Comparison of ENCODE assay signal across 18 mouse cellular contexts in the genomic region with DNA sequence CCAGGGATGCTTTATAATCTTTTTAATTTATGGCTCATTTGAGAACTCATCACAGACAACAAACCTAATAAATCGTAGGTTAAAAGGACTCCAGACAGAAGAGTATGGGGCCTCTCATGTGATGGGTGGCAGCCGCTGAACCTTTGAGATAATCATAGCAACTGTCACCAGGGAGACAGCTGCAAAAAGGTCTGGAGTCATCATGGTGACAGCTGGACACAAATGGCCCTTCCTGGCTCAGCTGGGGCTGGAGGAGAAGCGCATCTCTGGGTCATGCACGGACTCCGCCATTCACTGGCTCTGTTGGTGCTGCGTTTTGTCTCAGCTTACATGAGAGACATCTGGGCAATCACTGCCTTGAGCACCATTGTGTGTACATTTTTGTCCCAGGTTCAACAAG. TPM values are rescaled to one million over a fixed set of nuclear protein-coding genes. Genes with fewer than 3 reads are reported as not detected.
DNase-seq lines count a peak whose midpoint lies in the region; ATAC-seq and TF ChIP-seq lines count a peak whose summit lies in the region.
"Had no signal": no experiment of that assay in that cellular context is flagged by ENCODE, and none has a peak within 500 bp of the region (broad histone marks: within the 10 kb centered on the region; RNA-seq: fewer than 3 reads in every experiment).

No protein-coding gene starts in this region.

- intact Hi-C loops in heart, postnatal 10 days (cut with DNase I): no loop called here
- intact Hi-C loops in heart, adult 2 months (cut with DNase I): no loop called here

- H3K79me2 ChIP-seq in heart, adult 2 months (replicated peaks; ENCODE audit: control insufficient read depth, insufficient read depth, low read length): no peaks in the 10 kb centered on the region

- no peak overlapping the region for H3K9ac ChIP-seq in heart, adult 2 months (ENCODE audit: low read depth, low read length)
- H3K9ac ChIP-seq in midbrain, embryonic 11.5 days (ENCODE audit: low read length): no peak overlapping the region
- no peak overlapping the region for H3K9ac ChIP-seq in midbrain, embryonic 14.5 days (replicated peaks; ENCODE audit: low read length)
- no peak overlapping the region for H3K9ac ChIP-seq in hindbrain, embryonic 14.5 days
- no peak overlapping the region for H3K9ac ChIP-seq in neural tube, embryonic 14.5 days (replicated peaks; ENCODE audit: low read depth, low read length)
- H3K9ac ChIP-seq: midbrain, embryonic 12.5 days had no signal

- H3K4me1 ChIP-seq in heart, adult 2 months (ENCODE audit: control insufficient read depth, insufficient read depth, low read length): no peaks in the 10 kb centered on the region
- no peaks in the 10 kb centered on the region for H3K4me1 ChIP-seq in midbrain, embryonic 11.5 days (ENCODE audit: control insufficient read depth, insufficient read depth, low read length)
- no peaks in the 10 kb centered on the region for H3K4me1 ChIP-seq in midbrain, embryonic 14.5 days (ENCODE audit: control insufficient read depth, insufficient read depth, low read length)
- no peaks in the 10 kb centered on the region for H3K4me1 ChIP-seq in hindbrain, embryonic 14.5 days (replicated peaks; ENCODE audit: control insufficient read depth, insufficient read depth, low read length)
- H3K4me1 ChIP-seq in neural tube, embryonic 14.5 days (ENCODE audit: control insufficient read depth, insufficient read depth, low read length): no peaks in the 10 kb centered on the region
- H3K4me1 ChIP-seq: midbrain, embryonic 12.5 days had no signal

- no peaks in the 10 kb centered on the region for H3K36me3 ChIP-seq in heart, adult 2 months (ENCODE audit: control insufficient read depth, insufficient read depth, low read length)
- H3K36me3 ChIP-seq in midbrain, embryonic 11.5 days (ENCODE audit: control insufficient read depth, insufficient read depth, low read length): no peaks in the 10 kb centered on the region
- H3K36me3 ChIP-seq in midbrain, embryonic 14.5 days (ENCODE audit: control insufficient read depth, insufficient read depth, low read length): no peaks in the 10 kb centered on the region
- no peaks in the 10 kb centered on the region for H3K36me3 ChIP-seq in hindbrain, embryonic 14.5 days (replicated peaks; ENCODE audit: control insufficient read depth, insufficient read depth)
- H3K36me3 ChIP-seq in neural tube, embryonic 14.5 days (ENCODE audit: control insufficient read depth, insufficient read depth, low read length): no peaks in the 10 kb centered on the region
- H3K36me3 ChIP-seq: G1E; midbrain, embryonic 12.5 days had no signal

- peak; percentile 42; the same call in 1 of the 2 replicates for ATAC-seq in midbrain, embryonic 11.5 days (ENCODE audit: low FRiP score)
- ATAC-seq in midbrain, embryonic 14.5 days (ENCODE audit: low FRiP score, low TSS enrichment): no peak
- peak; percentile 14; the same call in 1 of the 2 replicates for ATAC-seq in hindbrain, embryonic 14.5 days (ENCODE audit: low FRiP score)
- ATAC-seq in neural tube, embryonic 14.5 days (ENCODE audit: low read depth): peak; percentile 36; the same call in 1 of the 2 replicates

- no peaks in the 10 kb centered on the region for H3K9me3 ChIP-seq in midbrain, embryonic 11.5 days (ENCODE audit: control insufficient read depth, low read length)
- H3K9me3 ChIP-seq in midbrain, embryonic 14.5 days (ENCODE audit: control insufficient read depth, low read length): no peaks in the 10 kb centered on the region
- H3K9me3 ChIP-seq in hindbrain, embryonic 14.5 days (ENCODE audit: control insufficient read depth, low read length): no peaks in the 10 kb centered on the region
- no peaks in the 10 kb centered on the region for H3K9me3 ChIP-seq in neural tube, embryonic 14.5 days (ENCODE audit: control insufficient read depth, low read length)
- H3K9me3 ChIP-seq: G1E; midbrain, embryonic 12.5 days had no signal

- WGBS in heart, adult 2 months: 75% methylated on average over 6 of the region's 6 CpGs
- WGBS in midbrain, embryonic 11.5 days: 76% methylated on average over 6 of the region's 6 CpGs
- 52% methylated on average over 6 of the region's 6 CpGs for WGBS in midbrain, embryonic 14.5 days
- WGBS in hindbrain, embryonic 14.5 days: 39% methylated on average over 6 of the region's 6 CpGs
- WGBS in neural tube, embryonic 14.5 days: 39% methylated on average over 6 of the region's 6 CpGs

- no peak overlapping the region for H3K4me3 ChIP-seq in heart, adult 2 months
- H3K4me3 ChIP-seq in midbrain, embryonic 11.5 days (ENCODE audit: low read depth, low read length): no peak overlapping the region
- H3K4me3 ChIP-seq in midbrain, embryonic 14.5 days (replicated peaks; ENCODE audit: low read depth, low read length): no peak overlapping the region
- H3K4me3 ChIP-seq in hindbrain, embryonic 14.5 days (replicated peaks; ENCODE audit: low read length): no peak overlapping the region
- no peak overlapping the region for H3K4me3 ChIP-seq in neural tube, embryonic 14.5 days (ENCODE audit: low read depth, low read length)
- H3K4me3 ChIP-seq: midbrain, embryonic 12.5 days had no signal

- TF ChIP-seq CTCF in heart, adult 2 months (IDR thresholded peaks at IDR 0.05): no peak

- H3K4me2 ChIP-seq in midbrain, embryonic 11.5 days: no peak overlapping the region
- H3K4me2 ChIP-seq in midbrain, embryonic 14.5 days (ENCODE audit: low read length): no peak overlapping the region
- no peak overlapping the region for H3K4me2 ChIP-seq in hindbrain, embryonic 14.5 days (replicated peaks)
- H3K4me2 ChIP-seq in neural tube, embryonic 14.5 days (ENCODE audit: low read depth, low read length): no peak overlapping the region
- H3K4me2 ChIP-seq: midbrain, embryonic 12.5 days had no signal

- no peak for TF ChIP-seq EP300 in heart, adult 2 months (IDR thresholded peaks at IDR 0.05; ENCODE audit: insufficient read depth, low read depth, low read length)

- H3K27me3 ChIP-seq in heart, adult 2 months (ENCODE audit: control insufficient read depth, insufficient read depth, low read length): no peaks in the 10 kb centered on the region
- no peaks in the 10 kb centered on the region for H3K27me3 ChIP-seq in midbrain, embryonic 11.5 days (ENCODE audit: control insufficient read depth, insufficient read depth, low read length)
- no peaks in the 10 kb centered on the region for H3K27me3 ChIP-seq in midbrain, embryonic 14.5 days (ENCODE audit: control insufficient read depth, insufficient read depth, low read length)
- H3K27me3 ChIP-seq in hindbrain, embryonic 14.5 days (ENCODE audit: control insufficient read depth, insufficient read depth, low read length): no peaks in the 10 kb centered on the region
- no peaks in the 10 kb centered on the region for H3K27me3 ChIP-seq in neural tube, embryonic 14.5 days (ENCODE audit: control insufficient read depth, insufficient read depth, low read length)
- H3K27me3 ChIP-seq: midbrain, embryonic 12.5 days had no signal

- peak; percentile 11 to 19 for DNase-seq in heart, postnatal 10 days
- no peak for DNase-seq in heart, adult 2 months
- no peak for DNase-seq in midbrain, embryonic 11.5 days (ENCODE audit: low spot score, missing footprints)
- no peak for DNase-seq in midbrain, embryonic 14.5 days
- DNase-seq in hindbrain, embryonic 14.5 days (ENCODE audit: low spot score): no peak
- no peak for DNase-seq in urinary bladder, postnatal 4 days (ENCODE audit: low spot score in 2 of 2)
- no peak for DNase-seq in thymus, adult 18-20 months
- DNase-seq: cerebellum, adult 2 months; kidney, adult 8-10 months; lung, postnatal 14 days; thymus, postnatal 25 days had no signal

- no peak for TF ChIP-seq POLR2A in heart, adult 2 months (IDR thresholded peaks at IDR 0.05; ENCODE audit: insufficient read depth, low read depth, low read length)

- no peak overlapping the region for H3K27ac ChIP-seq in heart, adult 2 months
- no peak overlapping the region for H3K27ac ChIP-seq in midbrain, embryonic 11.5 days (ENCODE audit: low read depth, low read length)
- H3K27ac ChIP-seq in midbrain, embryonic 14.5 days (replicated peaks; ENCODE audit: low read depth, low read length): no peak overlapping the region
- H3K27ac ChIP-seq in hindbrain, embryonic 14.5 days: no peak overlapping the region
- no peak overlapping the region for H3K27ac ChIP-seq in neural tube, embryonic 14.5 days (ENCODE audit: low read depth, low read length)
- H3K27ac ChIP-seq: midbrain, embryonic 12.5 days; stomach, postnatal 0 days had no signal

RNA-seq across cellular contexts. Expression of a gene that starts 12.5 kb away (rescaled TPM):
- under 1 TPM; 0.17 to 0.27 TPM for total RNA-seq in heart, postnatal 10 days (2021)
- total RNA-seq in heart, adult 2 months (2021): under 1 TPM in 1 of 2 experiments, not detected in 1; 0.18 TPM
- polyA plus RNA-seq in heart, adult 2 months (2012; rRNA removed): 0.18 TPM in 1 of 2 replicates, not detected in the other
- not detected in 2 replicates for polyA plus RNA-seq in midbrain, embryonic 11.5 days (2014; fragmentation: Nextera tagmentation; extraction: Ambion mirVana)
- not detected in 2 replicates for polyA plus RNA-seq in midbrain, embryonic 14.5 days (2014; fragmentation: Nextera tagmentation; extraction: Ambion mirVana)
- not detected in 2 replicates for polyA plus RNA-seq in hindbrain, embryonic 14.5 days (2014; fragmentation: Nextera tagmentation; extraction: Ambion mirVana)
- not detected in 2 replicates for polyA plus RNA-seq in neural tube, embryonic 14.5 days (2014; fragmentation: Nextera tagmentation; extraction: Ambion mirVana)
- total RNA-seq: adrenal gland, adult 18-20 months; gastrocnemius, adult 8-10 months had no signal
- polyA plus RNA-seq: cerebellum, adult 2 months; cortical plate, adult 2 months; G1E; midbrain, embryonic 12.5 days had no signal

Comparison
In these comparisons a context has a peak if more than half of its experiments do, and no peak if none do; other contexts are left out.
1. DNase-seq: peak in heart, postnatal 10 days (2 of 2); none in heart, adult 2 months (0 of 2), midbrain, embryonic 11.5 days (single experiment), midbrain, embryonic 14.5 days (single experiment), hindbrain, embryonic 14.5 days (single experiment), urinary bladder, postnatal 4 days (0 of 2) and thymus, adult 18-20 months (0 of 2).